Mouse (Mus musculus) left cerebral cortex, adult 2 months (tissue): ENCODE measurements around the gene Utp20. TPM values are rescaled to one million over a fixed set of nuclear protein-coding genes. Genes with fewer than 3 reads are reported as not detected.
A peak's percentile ranks its signal among the peaks of the same experiment; 100 is the strongest.
"Not testable (repeated sequence)": the region's sequence is repeated elsewhere in the genome, so short reads cannot be mapped to it uniquely, and the experiment has no call there.

Experiments
- DNase-seq, 2 experiments: peaks; one replicate each; pipeline ENCODE4 v3.0.0; 2021 to 2022; ENCODE audit warnings: low spot score in 2 of 2, mixed read lengths in 1 of 2; ENCODE audit errors: extremely low spot score in 1 of 2
- H3K27ac ChIP-seq: fragments of 200-600 bp; 2 replicates; pipeline ENCODE4 v1.8.1; 2022
- H3K4me3 ChIP-seq: fragments of 200-600 bp; 2 replicates; pipeline ENCODE4 v1.8.1; 2022
- CTCF ChIP-seq: fragments of 200-600 bp; IDR thresholded peaks from 2 replicates; pipeline ENCODE4 v1.8.1; 2022; ENCODE audit warnings: antibody characterized with exemption, mild to moderate bottlenecking, moderate library complexity
- intact Hi-C: fragments of 180-260 bp; cut with DNase I; formaldehyde crosslinking; loops from one replicate; pipeline ENCODE4 v1.15.1; 2025
- total RNA-seq, 2 experiments: library from RNA; stranded (reverse); gene quantifications; 2 replicates each; pipeline ENCODE4 v1.2.3; 2021

The Utp20 gene
- total RNA-seq, 2 experiments from 2014 or later, result 17.9 to 19.3 TPM

GRCm38 (mm10) chr10:88776206-88776605 lies 50.4 kb downstream of the Utp20 start:
- peak in 1 of 2 experiments; percentile 20 for DNase-seq
- Histone ChIP-seq H3K4me3 (no peak overlapping the region), H3K27ac (no peak overlapping the region)
- intact Hi-C loops, result no loop called here
- TF ChIP-seq CTCF, result no peak

- H3K27ac ChIP-seq, H3K4me3 ChIP-seq, intact Hi-C loops, DNase-seq: not testable (repeated sequence)
Measured at GRCm38 (mm10) chr10:88772965-88773364, 53.6 kb downstream of the Utp20 start.

- no peak for TF ChIP-seq CTCF
- intact Hi-C loops, result no loop called here
- Histone ChIP-seq H3K4me3 (no peak overlapping the region), H3K27ac (no peak overlapping the region)
- no peak for DNase-seq
Measured at GRCm38 (mm10) chr10:88769676-88770075, 56.9 kb downstream of the Utp20 start.

- Histone ChIP-seq H3K4me3 (no peak overlapping the region), H3K27ac (no peak overlapping the region)
- TF ChIP-seq CTCF, result no peak
- intact Hi-C loops, result no loop called here
- no peak for DNase-seq
Measured at GRCm38 (mm10) chr10:88768961-88769360, 57.6 kb downstream of the Utp20 start.

- DNase-seq, result no peak
- no peak for TF ChIP-seq CTCF
- H3K27ac ChIP-seq, result no peak overlapping the region
- H3K4me3 ChIP-seq, result no peak overlapping the region
- intact Hi-C loops, result no loop called here
Measured at GRCm38 (mm10) chr10:88765431-88766142, 61.0 kb downstream of the Utp20 start.

- no peak for DNase-seq
- H3K27ac ChIP-seq, result no peak overlapping the region
- intact Hi-C loops, result no loop called here
- no peak for TF ChIP-seq CTCF
- no peak overlapping the region for H3K4me3 ChIP-seq
Measured at GRCm38 (mm10) chr10:88761524-88762212, 64.9 kb downstream of the Utp20 start.

- no peak for DNase-seq
- TF ChIP-seq CTCF, result no peak
Measured at GRCm38 (mm10) chr10:88741426-88741825, 85.2 kb downstream of the Utp20 start.

GRCm38 (mm10) chr10:88740781-88741180 lies 85.8 kb downstream of the Utp20 start:
- no peak for DNase-seq
- intact Hi-C loops, result no loop called here
- no peak for TF ChIP-seq CTCF
- H3K4me3 ChIP-seq, result no peak overlapping the region
- H3K27ac ChIP-seq, result no peak overlapping the region

More at GRCm38 (mm10) chr10:88741426-88741825, 85.2 kb downstream of the Utp20 start:
- Histone ChIP-seq H3K27ac (no peak overlapping the region), H3K4me3 (no peak overlapping the region)
- intact Hi-C loops, result no loop called here

- Histone ChIP-seq H3K27ac (no peak overlapping the region), H3K4me3 (no peak overlapping the region)
- no peak for TF ChIP-seq CTCF
- no peak for DNase-seq
- intact Hi-C loops, result no loop called here
Measured at GRCm38 (mm10) chr10:88739818-88740217, 86.8 kb downstream of the Utp20 start.

GRCm38 (mm10) chr10:88739074-88739473 lies 87.5 kb downstream of the Utp20 start:
- intact Hi-C loops, H3K27ac ChIP-seq, H3K4me3 ChIP-seq, DNase-seq: not testable (repeated sequence)

- peak overlapping the region; percentile 98 for H3K4me3 ChIP-seq
- intact Hi-C loops, result loop anchor here (5.0 kb wide), 1 partner anchor 110 kb away; no protein-coding TSS in a partner anchor
- H3K27ac ChIP-seq, result no peak overlapping the region
- DNase-seq, result no peak
- no peak for TF ChIP-seq CTCF
Measured at GRCm38 (mm10) chr10:88732309-88732622, 94.3 kb downstream of the Utp20 start.

GRCm38 (mm10) chr10:88731496-88732308 lies 94.9 kb downstream of the Utp20 start:
- intact Hi-C loops, result loop anchor here (2.0 to 5.0 kb wide), 3 partner anchors 109 to 353 kb away; partner anchors contain the start of genes Chpt1, Dram1 and Gnptab
- Histone ChIP-seq H3K4me3 (peak overlapping the region; percentile 98), H3K27ac (peak overlapping the region; percentile 97)
- DNase-seq, result no peak
- no peak; the same call in 1 of the 2 replicates for TF ChIP-seq CTCF
